Mouse (Mus musculus) midbrain, embryonic 14.5 days (tissue): ENCODE measurements around the gene Nampt. TPM values are rescaled to one million over a fixed set of nuclear protein-coding genes. Genes with fewer than 3 reads are reported as not detected.

Source experiments
- ATAC-seq: fragments of 200-750 bp; cut with Nextera tagmentation; 2 replicates; pipeline ENCODE4 v1.8.0; 2017; ENCODE audit warnings: moderate number of reproducible peaks, moderate library complexity; ENCODE audit not compliant: low FRiP score, low TSS enrichment
- DNase-seq: peaks from one replicate; pipeline ENCODE4 v3.0.0-alpha.2; 2015
- H3K27ac ChIP-seq: fragments of 300-500 bp; sonication (generic); replicated peaks from 2 replicates; pipeline ENCODE4 v1.5.1; 2014; ENCODE audit warnings: mild to moderate bottlenecking, low read depth, low read length, moderate library complexity
- H3K27me3 ChIP-seq: fragments of 300-500 bp; sonication (generic); 2 replicates; pipeline ENCODE4 v1.6.1; 2014; ENCODE audit warnings: low read length, control low read depth, mixed read lengths; ENCODE audit not compliant: control insufficient read depth, insufficient read depth
- H3K36me3 ChIP-seq: fragments of 300-500 bp; sonication (generic); 2 replicates; pipeline ENCODE4 v1.6.1; 2014; ENCODE audit warnings: low read length, control low read depth; ENCODE audit not compliant: control insufficient read depth, insufficient read depth
- H3K4me1 ChIP-seq: fragments of 300-500 bp; sonication (generic); 2 replicates; pipeline ENCODE4 v1.6.1; 2014; ENCODE audit warnings: mild to moderate bottlenecking, antibody characterized with exemption, low read length, control low read depth; ENCODE audit not compliant: control insufficient read depth, insufficient read depth
- H3K4me2 ChIP-seq: fragments of 300-500 bp; sonication (generic); 2 replicates; pipeline ENCODE4 v1.6.1; 2014; ENCODE audit warnings: mild to moderate bottlenecking, low read length, moderate library complexity
- H3K4me3 ChIP-seq: fragments of 300-500 bp; sonication (generic); replicated peaks from 2 replicates; pipeline ENCODE4 v1.5.1; 2014; ENCODE audit warnings: low read depth, low read length
- H3K9ac ChIP-seq: fragments of 300-500 bp; sonication (generic); replicated peaks from 2 replicates; pipeline ENCODE4 v1.6.1; 2014; ENCODE audit warnings: mild to moderate bottlenecking, low read length, moderate library complexity
- H3K9me3 ChIP-seq: fragments of 300-500 bp; sonication (generic); 2 replicates; pipeline ENCODE4 v1.6.1; 2016; ENCODE audit warnings: low read length, control low read depth, mixed read lengths; ENCODE audit not compliant: control insufficient read depth
- WGBS: fragments of 180-500 bp; shearing (Covaris S2); extraction: QIAGEN DNeasy Blood & Tissue Kit; methylation state at CpG from one replicate; pipeline ENCODE4 v1.1.7; 2014; 5-methylcytosine and 5-hydroxymethylcytosine counted together
- polyA plus RNA-seq: library from polyadenylated mRNA; unstranded; fragments of >200 nt; fragmentation: Nextera tagmentation; extraction: Ambion mirVana; gene quantifications from 2 replicates; pipeline ENCODE4 v1.2.1, GENCODE M21; 2014

The Nampt gene
- polyA plus RNA-seq, 1 experiment from 2014 or later: 45.7 TPM

DNA sequence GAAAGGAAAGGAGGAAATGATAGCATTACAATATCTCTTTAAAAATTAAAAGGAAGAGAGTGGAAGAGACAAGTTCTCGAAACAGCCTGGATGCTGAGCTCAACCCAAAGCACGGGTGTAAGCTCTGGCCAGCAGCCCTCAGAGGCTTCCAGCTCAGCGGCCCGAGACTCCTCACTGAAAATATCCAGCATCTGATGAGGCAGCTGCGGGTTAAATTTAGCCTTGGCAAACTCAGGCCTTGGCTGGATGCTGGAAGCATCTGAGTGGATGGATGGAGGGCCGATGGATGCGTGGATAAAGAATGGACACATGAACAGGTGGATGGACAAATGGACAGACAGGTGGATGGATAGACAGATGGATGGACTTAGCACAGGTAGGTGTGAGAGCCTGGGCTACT is 77.2 kb downstream of the Nampt start:
- Histone ChIP-seq H3K4me3 (no peak overlapping the region), H3K27me3 (no peaks in the 10 kb centered on the region), H3K9ac (no peak overlapping the region), H3K27ac (no peak overlapping the region), H3K4me2 (no peak overlapping the region), H3K4me1 (no peaks in the 10 kb centered on the region), H3K36me3 (no peaks in the 10 kb centered on the region), H3K9me3 (no peaks in the 10 kb centered on the region)
- 83% methylated on average over 7 of the region's 7 CpGs for WGBS
- DNase-seq: no peak
- no peak for ATAC-seq

DNA sequence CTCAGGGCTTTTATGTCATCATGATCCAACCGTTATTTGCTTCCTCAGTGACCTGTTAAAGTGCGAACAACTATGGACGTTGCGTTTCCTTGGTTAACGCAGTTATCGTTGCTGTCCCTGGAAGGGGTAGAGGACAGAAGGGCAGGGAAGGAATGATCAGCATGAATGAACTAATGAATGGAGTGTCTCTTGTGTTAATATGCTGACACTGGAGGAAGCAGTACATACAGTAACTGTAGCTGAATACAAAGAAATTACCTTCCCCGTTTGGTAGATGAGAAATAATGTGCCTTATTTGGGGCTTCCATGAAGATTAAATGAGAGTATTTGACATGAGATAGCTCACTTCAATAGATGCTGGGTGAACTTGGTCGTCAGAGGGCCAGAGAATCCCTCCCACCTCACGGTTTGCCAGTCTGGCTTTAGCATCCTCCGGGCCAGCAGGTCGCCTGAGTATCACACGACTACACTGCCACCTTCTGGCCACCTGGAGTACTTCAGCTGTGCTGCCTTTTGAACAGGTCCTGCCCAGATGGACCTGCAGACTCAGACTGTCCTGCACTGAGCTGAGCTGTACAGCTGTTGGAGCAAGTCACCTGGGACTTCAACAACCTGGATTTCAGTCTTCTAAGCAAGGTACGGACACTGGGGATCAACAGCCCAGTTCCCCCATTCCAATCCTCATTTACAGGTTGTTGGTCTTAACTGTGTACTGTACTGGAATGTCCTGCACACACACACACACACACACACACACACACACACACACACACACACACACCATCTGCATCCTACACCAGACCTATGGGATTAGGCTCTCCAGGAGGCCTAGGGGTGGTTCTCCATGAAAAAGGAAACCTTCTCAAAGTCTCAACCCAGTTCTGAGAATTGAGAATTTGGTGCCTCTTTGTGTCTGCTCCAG is 78.1 kb downstream of the Nampt start:
- peak; percentile 73 for ATAC-seq

DNA sequence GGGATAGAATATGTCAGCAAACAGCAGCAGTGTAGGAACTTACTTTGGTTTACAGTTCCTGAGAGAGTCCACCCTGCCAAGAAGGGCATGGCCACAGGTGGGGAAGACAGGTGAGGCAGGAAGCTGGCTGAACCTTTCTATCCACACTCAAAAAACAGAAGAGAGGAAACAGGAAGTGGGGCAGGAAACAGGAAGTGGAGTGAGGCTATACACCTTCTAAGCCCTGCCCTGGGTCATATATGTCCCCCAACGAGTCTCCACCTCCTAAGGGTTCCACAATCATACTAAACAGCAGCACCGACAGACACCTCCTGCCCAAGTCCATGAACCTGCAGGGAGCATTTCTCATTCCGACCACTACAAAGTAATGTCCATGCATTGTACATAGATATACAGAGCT is 81.7 kb downstream of the Nampt start:
- Histone ChIP-seq H3K27me3 (no peaks in the 10 kb centered on the region), H3K4me3 (no peak overlapping the region), H3K9me3 (no peaks in the 10 kb centered on the region), H3K36me3 (no peaks in the 10 kb centered on the region), H3K27ac (no peak overlapping the region), H3K9ac (no peak overlapping the region), H3K4me1 (no peaks in the 10 kb centered on the region), H3K4me2 (no peak overlapping the region)
- WGBS: 91% methylated on average over 3 of the region's 3 CpGs
- ATAC-seq: no peak
- DNase-seq: no peak

More for the DNA sequence above, 78.1 kb downstream of the Nampt start:
- H3K4me1 ChIP-seq: no peaks in the 10 kb centered on the region
- H3K36me3 ChIP-seq: no peaks in the 10 kb centered on the region
- WGBS: 50% methylated on average over 13 of the region's 13 CpGs
- H3K9me3 ChIP-seq: no peaks in the 10 kb centered on the region
- DNase-seq: peak; percentile 94
- no peak overlapping the region for H3K9ac ChIP-seq
- H3K27ac ChIP-seq: no peak overlapping the region
- no peaks in the 10 kb centered on the region for H3K27me3 ChIP-seq
- H3K4me3 ChIP-seq: no peak overlapping the region
- H3K4me2 ChIP-seq: no peak overlapping the region

Other genes with a start within 250 kb of the Nampt start
- gene Sypl, start 134.3 kb downstream of the Nampt start, polyA plus RNA-seq: 34.2 and 39.4 TPM in 2 replicates